Mouse (Mus musculus) C2C12 (cell line): ENCODE measurements at regions not wholly inside any gene's neighbourhood (a gene's known extent, or its start where the extent isn't known, plus 50 kb on each side); places are given as distances from the start of the nearest gene placed in this dataset.

Source experiments
- CEBPB ChIP-seq: IDR thresholded peaks from one replicate; pipeline ENCODE4 v1.6.1; 2011; ENCODE audit warnings: low read depth, mild to moderate bottlenecking, control low read depth, moderate library complexity
- CTCF ChIP-seq: IDR thresholded peaks from one replicate; pipeline ENCODE4 v1.5.1; 2011; ENCODE audit not compliant: control insufficient read depth, insufficient read depth, insufficient read length
- FOSL1 ChIP-seq: IDR thresholded peaks from one replicate; pipeline ENCODE4 v1.8.0; 2011; ENCODE audit warnings: mild to moderate bottlenecking, low read length; ENCODE audit not compliant: poor library complexity, insufficient read depth, severe bottlenecking
- MAX ChIP-seq: IDR thresholded peaks from one replicate; pipeline ENCODE4 v1.6.1; 2011; ENCODE audit warnings: mild to moderate bottlenecking, control low read depth
- USF1 ChIP-seq: IDR thresholded peaks from one replicate; pipeline ENCODE4 v1.6.1; 2011; ENCODE audit warnings: low read depth, mild to moderate bottlenecking, control low read depth, moderate library complexity

- TF ChIP-seq CTCF = no peak
- TF ChIP-seq USF1 = no peak
- no peak for TF ChIP-seq FOSL1
- TF ChIP-seq CEBPB = no peak
- TF ChIP-seq MAX = no peak
These were observed 138.5 kb downstream of the Arrdc4 start for GRCm38 (mm10) chr7:68610499-68610898.
